Mouse (Mus musculus): ENCODE results near the gene Pax2. TPM values are rescaled to one million over a fixed set of nuclear protein-coding genes. Genes with fewer than 3 reads are reported as not detected.
"Not testable (repeated sequence)": the region's sequence is repeated elsewhere in the genome, so short reads cannot be mapped to it uniquely, and the experiment has no call there.

The Pax2 gene
- total RNA-seq, 2 experiments from 2014 or later = not detected

DNA sequence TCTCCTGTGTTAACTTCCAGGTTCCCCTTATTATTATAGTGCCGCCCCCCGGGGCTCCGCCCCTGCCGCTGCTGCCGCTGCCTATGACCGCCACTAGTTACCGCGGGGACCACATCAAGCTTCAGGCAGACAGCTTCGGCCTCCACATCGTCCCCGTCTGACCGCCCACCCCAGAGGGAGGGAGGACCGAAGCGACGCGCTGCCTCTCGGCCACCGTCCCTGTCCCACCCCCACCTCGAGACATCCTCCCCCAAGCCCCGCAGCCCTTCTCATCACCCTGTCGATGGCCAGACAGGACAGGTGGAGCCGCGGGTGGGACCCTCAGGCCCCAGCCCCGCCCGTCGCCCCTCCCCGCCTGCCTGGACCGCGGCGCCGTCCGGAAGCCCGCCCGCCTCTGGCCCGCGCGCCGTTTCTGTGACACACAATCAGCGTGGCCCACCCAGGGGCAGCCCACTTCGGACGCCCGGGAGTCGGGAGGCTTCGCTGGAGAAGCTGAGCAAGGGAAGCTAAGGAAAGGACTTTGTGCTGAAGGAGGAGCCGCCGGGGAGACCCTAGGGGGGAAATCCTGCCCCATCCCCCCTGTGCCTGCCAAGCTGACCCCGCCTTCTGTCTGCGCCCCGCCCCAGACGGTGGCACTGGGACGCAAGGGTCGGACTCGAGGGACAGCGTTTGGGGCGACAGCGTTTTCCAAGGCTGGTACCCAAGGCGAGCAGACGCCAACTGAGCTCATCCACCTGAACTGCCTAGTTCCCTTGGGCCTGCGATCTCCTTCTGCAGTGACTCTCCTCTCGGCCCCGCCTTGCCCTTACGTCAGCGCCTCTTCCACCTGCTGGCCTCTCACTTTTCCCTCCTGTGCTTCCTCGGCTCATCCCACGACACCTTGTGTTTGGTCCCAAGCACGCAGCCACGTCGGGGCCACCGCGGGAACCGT is 80.4 kb downstream of the Pax2 start:
- peak; percentile 17 for DNase-seq

DNA sequence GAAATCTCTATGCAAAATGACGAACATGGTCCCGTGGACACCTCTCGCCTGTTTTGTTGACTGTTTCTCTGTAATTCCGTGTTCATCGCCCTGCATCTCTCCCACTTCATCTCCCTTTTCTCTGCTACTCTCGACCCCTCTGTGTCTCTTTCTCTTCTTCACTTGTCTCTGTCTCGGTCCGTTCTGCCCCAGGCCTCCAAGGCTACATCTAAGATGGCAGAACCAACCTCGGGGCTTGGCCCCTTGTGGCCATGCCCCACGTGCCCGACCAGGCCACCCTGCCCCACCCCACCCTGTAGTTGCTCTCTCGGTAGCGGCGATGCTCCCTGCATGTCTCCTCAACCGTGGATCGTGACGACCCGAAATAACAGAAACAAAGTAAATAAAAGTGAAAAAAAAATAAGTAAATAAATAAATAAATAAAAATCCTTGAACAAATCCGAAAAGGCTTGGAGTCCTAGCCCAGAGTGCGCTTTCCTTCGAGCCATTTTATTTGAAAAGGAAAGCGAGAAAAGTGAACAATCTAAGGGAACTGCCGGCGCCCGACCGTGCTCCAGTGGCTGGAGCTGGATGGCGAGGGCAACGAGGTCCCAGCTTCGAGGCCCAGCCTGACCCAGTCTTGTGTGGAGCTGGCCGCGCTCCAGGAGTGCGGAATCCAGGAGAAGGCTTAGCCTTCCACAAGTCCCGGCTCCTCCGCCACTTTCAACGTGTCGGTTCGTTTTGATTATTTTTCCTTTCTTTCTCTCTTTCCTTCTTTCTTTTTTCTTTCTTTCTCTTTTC is 81.8 kb downstream of the Pax2 start:
- peak; percentile 21 for DNase-seq

DNA sequence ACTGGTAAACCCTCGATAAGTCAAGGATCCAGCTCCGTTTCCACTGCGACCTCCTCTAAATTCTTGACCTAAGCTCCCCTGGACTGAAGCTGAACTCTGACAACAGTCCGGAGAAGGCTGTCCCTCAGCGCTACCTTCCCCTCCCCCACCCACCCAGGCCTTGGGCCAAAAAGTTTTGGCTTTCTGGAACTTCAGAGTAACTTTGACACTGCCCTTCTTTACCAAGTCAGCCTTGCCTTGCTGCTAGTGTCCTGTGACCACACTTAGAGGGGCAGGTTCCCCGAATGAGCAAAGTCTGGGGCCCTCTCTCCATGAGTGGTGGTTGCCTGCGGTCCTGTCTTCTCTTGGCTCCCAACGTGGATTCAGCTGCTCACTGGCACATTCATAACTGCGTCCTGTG is 82.5 kb downstream of the Pax2 start:
- no peak for DNase-seq

DNA sequence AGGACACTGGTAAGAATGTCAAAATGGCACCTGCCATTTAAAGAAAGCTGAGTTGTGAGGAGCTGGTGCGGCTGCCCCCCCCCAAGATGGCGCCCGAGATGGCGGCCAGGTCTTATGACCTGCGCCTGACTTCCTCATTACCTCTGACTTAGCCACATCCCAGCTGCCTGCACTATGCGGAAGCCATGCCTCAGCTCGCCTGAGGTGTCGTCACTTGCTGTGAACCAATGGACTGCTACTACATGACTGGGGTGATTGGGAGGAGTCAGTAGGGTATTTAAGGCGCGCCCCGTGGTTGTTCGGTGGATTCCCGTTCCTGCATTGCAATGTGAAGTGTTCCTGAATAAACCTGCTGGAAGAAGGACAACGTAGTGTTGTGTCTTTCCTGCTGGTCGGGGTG is 86.8 kb downstream of the Pax2 start:
- not testable (repeated sequence) for DNase-seq

DNA sequence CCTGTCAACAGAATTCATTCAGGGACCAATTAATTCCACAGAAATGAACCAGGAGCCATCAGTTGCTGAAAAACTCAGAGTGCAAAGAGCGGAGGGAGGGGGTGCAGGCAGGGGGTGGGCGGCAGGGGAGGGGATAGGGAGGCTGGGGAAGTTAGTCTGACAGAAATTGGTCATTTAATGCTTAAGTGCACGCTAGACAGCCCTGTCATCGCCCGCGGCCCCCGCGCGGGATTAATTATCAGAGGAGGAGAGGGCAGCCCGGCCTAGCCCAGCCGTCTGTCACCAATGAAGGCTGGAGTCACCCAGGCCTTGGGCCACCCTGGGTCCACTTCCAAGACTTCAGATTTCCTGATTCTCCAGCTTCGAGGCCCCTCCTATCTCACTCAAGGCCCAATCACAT is 93.6 kb downstream of the Pax2 start:
- DNase-seq = no peak

DNA sequence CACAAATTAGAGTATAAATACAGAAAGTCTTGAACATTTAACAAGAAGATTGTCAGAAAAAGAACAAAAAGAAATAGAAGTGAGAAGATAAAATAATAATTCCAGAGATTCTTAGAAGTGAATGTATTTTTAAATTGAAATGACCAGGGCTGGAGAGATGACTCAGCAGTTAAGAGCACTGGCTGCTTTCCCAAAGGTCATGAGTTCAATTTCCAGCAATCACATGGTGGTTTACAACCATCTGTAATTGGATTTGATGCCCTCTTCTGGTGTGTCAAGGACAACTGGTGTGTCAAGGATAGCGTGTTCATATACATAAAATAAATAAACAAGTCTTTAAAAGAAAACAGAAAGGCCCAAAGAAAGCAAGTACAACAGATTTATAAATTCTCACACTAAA is 102.8 kb downstream of the Pax2 start:
- DNase-seq = no peak

DNA sequence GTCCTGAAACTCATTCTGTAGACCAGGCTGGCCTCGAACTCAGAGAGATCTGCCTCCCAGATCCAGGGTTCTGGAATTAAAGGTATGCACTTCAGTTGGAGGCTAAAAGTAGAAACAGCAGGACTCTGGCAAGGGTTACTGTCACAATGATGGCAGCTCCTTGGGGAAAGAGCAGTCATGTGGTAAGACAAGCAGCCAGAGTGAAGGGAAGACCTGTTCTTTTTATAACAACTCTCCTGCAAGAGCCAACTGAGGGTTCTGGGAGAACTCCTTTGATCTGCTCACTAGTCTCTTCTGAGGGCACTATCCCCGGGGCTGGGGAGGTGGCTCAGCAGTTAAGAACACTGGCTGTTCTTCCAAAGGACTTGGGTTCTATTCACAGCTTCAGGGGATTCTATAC is 112.9 kb downstream of the Pax2 start:
- DNase-seq = no peak

DNA sequence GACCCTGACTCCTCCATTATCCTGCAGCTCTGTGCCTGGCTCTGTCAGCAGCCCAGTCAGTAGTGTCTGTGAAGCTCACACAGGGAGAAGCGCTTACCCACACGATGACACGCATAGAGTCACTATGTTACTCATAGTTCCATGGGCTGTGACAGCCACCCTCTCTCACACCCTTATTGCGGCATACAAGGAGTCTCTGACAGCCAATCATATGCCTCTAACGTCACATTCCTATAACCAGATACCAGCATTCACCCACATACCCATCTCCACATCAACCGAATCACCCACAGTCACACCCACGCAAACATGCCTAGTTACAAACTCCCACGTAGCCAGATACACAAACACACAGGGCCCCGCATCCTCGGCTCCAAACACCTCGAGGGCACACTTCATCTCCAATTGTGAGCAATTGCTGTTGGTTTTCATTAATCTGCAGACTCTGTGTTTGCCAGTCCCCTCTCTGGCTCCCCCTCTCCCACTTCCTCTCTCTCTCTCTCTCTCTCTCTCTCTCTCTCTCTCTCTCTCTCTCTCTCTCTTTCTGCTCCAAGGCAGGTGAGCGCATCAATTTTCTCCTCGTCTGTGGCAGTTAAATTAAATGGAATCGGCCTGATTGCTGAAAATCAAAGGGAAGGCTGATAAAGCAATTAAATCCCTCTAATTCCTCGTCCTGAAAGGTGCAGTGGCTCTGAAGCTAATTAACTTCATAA is 118.5 kb downstream of the Pax2 start:
- no peak for DNase-seq

DNA sequence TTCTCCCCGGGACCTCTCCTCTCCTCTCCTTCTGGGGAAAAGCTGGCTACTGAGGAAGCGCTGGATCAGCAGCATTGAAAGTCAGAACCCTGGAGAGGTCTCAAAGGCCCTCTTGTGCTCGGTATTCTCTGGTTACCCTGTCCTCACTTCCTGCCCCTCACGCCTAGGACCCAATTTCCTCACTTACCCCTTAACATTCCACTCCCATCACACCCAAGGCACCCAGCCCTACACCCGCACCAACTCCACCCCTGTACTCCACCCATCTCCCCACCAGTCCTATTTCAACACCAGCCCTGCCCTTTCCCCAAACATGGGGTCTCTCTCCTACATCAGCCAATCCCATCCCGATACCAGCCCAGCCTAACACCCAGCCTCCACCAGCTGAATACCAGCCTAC is 119.1 kb downstream of the Pax2 start:
- no peak for DNase-seq

DNA sequence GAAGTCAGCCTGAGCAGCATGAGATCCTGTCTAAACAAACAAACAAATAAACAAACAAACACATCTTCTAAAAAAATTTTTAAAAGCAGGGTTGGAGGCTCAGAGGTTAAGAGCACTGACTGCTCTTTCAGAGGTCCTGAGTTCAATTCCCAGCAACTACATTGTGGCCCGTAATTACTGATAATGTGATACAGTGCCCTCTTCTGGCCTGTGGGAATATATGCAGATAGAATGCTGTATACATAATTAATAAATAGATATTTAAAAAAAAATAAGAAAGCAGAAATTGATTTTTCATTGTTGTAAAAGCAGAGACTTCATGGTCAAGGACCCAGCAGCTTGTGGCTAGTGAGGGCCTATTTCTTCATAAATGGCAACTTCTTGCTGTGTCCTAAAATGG is 119.9 kb downstream of the Pax2 start:
- no peak for DNase-seq

DNA sequence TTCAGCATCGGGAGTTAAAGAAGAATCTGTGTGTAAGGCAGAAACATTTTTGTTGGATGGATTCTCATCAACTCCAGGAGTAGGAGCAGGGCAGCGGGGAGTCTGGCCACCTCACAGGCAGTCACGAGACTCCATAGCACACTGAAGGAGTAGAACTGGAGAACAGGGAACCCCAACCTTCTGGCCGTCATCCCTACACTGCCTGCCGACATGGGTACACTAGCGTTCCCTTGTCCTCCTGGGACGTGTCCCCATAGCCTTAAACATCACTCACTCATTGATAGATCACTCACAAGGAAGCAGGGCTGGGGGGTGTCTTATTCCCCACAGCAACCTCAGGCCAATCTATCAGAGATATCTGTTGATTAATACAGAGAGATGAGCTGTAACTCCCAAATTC is 120.7 kb downstream of the Pax2 start:
- no peak for DNase-seq

DNA sequence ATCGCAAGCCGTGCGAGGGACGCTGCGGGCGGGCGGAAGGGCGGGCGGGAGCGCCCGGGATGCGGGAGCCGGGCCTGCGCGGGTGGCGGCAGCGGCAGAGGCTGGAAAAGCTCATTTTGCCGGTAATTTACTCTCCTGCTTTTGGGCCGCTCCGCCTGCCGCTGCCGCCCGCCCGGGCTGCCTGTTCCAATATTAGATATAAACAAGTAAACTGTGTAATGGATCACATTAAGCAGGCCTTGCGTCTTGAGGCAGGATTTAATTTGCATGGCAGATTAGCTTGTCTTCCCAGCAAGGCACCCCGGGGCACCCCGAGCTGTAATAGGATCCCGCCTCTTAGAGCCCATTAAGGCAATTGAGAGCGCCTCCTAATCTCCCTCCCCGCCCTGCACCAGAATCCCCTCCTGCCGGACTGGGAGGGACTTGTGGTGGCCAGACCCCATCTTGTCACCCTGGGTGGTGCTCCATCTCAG is 126.7 kb downstream of the Pax2 start:
- peak; percentile 76 for DNase-seq

DNA sequence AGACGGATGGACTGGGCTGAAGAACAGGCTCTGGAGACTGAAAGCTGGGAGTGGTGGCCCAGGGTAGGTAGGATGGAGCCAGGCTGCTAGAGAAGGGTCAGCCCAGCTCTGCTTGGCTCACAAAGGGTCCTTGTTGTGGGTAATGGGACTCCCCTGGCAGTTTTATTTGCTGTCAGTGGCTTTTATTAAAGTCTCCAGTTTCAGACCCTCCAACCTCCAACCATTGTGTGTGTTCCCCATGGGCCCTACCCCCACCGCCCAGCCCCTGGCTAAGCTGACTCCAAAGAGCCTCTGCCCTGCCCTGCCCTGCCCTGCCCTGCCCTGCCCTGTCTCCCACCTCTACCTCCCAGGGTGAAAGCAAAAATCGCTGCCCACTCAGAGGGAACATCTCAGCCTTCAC is 128.5 kb downstream of the Pax2 start:
- DNase-seq = no peak

DNA sequence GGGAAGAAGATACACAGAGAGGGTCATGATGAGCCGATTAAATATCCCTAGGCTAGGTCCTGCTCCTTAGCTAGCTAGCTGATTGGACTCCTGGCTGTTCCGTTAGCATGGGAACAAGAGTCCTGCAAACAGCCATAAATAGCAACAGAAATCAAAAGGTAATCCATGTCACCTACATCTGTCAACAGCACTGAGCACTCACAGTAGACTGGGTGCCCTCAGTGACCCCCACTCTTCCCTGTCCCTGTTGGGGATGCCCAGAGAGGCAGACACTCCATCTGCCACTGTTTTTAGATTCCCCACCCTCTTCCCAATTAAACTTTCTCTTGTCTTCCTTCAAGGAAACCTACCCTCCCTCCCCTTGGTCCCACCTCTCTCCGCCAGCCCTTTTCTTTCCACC is 130.6 kb downstream of the Pax2 start:
- DNase-seq = no peak

Small RNAs within 50 kb of the gene (microRNA-seq; reads per million reads assigned to microRNA genes)
- 0 reads per million in 2 experiments for gene Mir6405

Other genes starting within 250 kb of the Pax2 start
- 1 to 10 TPM; 3.9 to 4.2 TPM for gene Sec31b, start 210.2 kb upstream of the Pax2 start, total RNA-seq (2021)
- not detected for gene Gm20538, start 203.2 kb upstream of the Pax2 start, total RNA-seq (2021)
- gene Ndufb8, start 200.6 kb upstream of the Pax2 start, total RNA-seq (2021) = 1,000 to 10,000 TPM; 1,200 to 1,283 TPM
- 10 to 100 TPM; 43.7 to 44.5 TPM for gene Hif1an, start 193.2 kb upstream of the Pax2 start, total RNA-seq (2021)
- 10 to 100 TPM; 37.2 to 40.9 TPM for gene Slf2, start 175.1 kb downstream of the Pax2 start, total RNA-seq (2021)
- gene Sema4g, start 233.1 kb downstream of the Pax2 start, total RNA-seq (2021) = 1 to 10 TPM; 1.2 to 2.0 TPM
- gene Twnk, start 249.6 kb downstream of the Pax2 start, total RNA-seq (2021) = 10 to 100 TPM; 12.3 to 14.4 TPM

Data from heart, postnatal 4 days (tissue).